Mouse (Mus musculus) testis, postnatal 10 days (tissue): Measurements from ENCODE around the gene Spata31d1b.
"Not testable (repeated sequence)": the region's sequence is repeated elsewhere in the genome, so short reads cannot be mapped to it uniquely, and the experiment has no call there.

Source experiments
- DNase-seq: peaks from one replicate; pipeline ENCODE4 v3.0.0; 2021; ENCODE audit warnings: low spot score

Spata31d1b gene

DNA sequence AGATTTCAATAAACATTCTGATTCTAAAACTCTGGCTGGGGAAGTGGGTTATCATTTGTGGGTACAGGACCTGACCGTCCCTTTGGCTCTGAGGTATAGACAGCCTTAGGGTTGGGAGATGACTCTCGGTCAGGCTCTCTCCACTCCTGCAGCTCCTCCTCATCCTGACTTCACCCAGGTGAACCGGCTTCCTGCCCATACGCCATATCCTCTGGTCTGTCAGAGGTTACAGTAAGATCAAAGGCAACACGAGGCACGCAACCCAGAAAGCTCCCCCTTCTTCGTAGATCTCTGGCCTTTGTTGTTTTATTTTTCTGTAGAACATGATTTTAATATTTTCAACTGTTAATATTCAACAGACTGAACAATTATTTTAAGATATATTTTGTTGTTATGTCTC, 16.3 kb upstream of the Spata31d1b start:
- DNase-seq, result no peak

GRCm38 (mm10) chr13:59699131-59699530, 13.0 kb upstream of the Spata31d1b start:
- DNase-seq, result no peak

GRCm38 (mm10) chr13:59700137-59700536, 11.9 kb upstream of the Spata31d1b start:
- DNase-seq, result not testable (repeated sequence)

DNA sequence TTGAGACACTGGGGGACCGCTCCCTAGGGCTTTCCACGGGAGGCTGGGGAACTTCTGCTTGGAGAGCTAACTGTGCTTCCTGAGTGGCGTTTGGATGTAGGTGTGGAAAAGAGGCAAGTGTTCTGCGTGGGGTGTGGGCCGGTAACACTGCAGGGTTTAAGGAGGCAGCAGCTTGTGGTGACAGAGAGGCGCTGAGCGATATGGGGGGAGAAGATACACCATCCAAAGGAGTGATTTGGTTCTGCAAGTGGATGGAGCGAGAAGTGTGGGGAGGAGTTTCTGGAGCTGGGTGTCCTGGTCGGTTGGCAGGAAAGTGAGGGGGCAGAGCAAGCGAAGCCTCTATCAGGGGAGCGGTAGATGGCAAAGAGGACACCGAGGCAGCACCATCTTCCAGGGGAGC, 8.6 kb upstream of the Spata31d1b start:
- DNase-seq, result no peak

DNA sequence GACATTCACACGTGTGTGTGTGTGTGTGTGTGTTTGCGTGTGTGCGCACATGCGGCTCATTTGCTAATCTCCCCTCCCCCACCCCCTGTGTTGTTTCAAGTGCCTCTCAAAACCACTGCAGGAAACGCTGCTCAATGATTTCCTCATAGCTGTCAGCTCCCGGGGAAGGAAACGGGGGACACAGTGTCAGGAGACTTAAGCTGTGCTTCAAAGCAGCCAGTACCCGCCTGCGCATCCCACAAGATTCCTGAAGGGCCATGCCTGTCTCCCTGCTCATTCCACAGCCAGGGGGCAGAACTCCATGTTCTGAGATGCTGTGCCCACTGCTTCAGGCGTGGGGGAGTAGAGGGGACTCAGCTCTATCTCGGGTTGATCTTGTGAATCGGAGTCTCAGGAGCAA, 7.5 kb upstream of the Spata31d1b start:
- no peak for DNase-seq

DNA sequence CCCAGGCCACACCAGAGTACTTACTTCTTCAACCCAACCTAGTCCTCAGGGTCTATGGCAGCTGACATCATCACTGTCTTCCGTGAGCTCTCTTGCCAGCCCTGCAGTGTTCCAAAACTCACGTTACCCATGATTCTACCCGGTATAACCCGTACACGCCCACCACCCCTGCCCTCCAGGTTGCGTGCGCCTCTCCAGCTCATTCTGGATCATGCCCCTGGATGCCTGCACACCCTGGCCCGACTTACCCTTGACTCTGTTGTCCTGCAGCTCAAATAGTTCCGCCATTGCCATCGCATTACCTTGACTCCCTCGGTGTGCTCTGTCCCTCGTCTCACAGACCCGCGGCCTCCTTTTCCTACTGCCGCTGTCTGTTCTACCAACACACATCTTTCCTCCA, 1.9 kb upstream of the Spata31d1b start, which contains the start of gene Spata31d1a:
TSS of gene Spata31d1a (minus strand) at position 101 of the 400 bp plus-strand sequence.
- no peak for DNase-seq

DNA sequence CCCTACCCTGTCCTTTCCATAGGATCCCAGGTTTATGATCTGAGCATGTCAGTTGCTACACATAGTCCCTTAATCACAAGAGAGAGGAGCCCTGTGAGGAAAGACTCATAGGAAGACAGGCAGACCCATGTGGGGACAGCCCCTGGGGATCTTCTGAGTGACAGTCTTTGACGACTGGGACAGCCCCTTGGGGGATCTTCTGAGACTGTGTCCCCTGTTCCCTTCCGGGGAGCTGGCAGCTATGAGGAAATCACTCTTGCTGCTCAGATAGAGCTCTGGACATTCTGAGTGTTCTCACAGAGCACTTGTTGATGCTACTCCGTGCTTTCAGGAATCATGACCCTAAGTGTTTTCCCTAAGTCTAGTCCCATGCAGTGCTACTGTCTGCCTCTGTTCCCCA, 1.6 kb downstream of the Spata31d1b start:
- no peak for DNase-seq

DNA sequence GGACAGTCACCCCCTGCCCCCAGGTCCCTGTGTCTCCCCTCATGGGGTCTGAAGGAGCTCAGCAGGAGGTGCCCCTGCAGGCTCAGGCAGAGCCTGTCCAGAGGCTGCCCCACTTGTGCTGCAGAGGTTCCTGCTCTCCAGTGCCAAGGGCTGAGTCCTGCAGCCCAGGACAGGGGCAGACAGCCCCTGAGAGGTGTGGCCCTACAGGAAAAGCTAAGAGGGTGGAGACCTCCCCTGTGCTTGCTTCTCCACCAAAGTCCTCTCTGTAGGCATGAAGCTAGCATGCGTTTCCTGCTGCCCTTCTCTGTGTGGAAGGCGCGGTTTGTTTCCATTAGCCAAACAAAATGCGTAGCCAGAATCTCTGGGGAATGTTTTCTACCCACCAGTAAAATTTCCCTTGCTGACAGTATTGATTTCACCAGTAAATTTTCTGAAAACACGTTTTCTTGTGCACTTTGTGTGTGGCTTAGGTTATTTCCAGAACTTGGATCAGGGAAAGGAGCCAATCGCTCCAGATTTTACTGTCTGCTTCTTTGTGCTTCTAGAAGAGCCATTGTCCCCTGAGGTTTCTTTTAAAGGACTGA, 6.9 kb downstream of the Spata31d1b start:
- not testable (repeated sequence) for DNase-seq

DNA sequence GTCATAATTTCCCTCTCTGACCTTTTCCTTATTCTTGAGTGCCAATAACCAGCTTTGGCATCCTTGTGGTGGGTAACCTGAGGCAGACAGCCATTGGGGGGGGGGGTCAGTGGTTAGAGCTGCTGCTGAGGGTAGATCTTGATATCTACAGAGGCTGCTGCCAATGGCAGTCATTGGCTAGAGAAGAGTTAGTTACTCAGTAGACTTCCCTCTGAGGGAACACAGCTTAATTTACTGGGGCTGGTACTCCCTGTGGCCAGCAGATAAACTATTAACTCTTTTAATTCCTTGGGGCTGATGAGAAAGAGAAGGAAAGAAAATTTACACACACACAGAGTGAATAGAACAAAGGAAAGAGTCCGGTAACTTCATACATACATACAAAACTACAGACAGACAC, 7.4 kb downstream of the Spata31d1b start:
- DNase-seq, result no peak

DNA sequence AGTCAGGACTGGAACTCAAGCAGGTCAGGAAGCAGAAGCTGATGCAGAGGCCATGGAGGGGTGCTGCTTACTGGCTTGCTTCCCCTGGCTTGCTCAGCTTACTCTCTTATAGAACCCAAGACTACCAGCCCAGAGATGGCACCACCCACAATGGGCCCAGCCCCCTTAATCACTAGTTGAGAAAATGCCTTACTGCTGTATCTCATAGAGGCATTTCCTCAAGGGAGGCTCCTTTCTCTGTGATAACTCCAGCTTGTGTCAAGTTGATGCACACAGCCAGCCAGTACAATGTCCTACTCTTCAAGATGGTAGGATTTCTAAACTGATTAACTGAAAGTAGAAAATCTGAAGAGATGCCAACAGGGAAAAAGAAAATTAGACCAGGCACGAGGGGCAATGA, 10.0 kb downstream of the Spata31d1b start:
- DNase-seq, result not testable (repeated sequence)

GRCm38 (mm10) chr13:59726139-59726867, 14.2 kb downstream of the Spata31d1b start:
- DNase-seq, result no peak

- peak; percentile 82 for DNase-seq
Observed at GRCm38 (mm10) chr13:59728378-59729093, 16.5 kb downstream of the Spata31d1b start.

- no peak for DNase-seq
Observed at GRCm38 (mm10) chr13:59731652-59732051, 19.6 kb downstream of the Spata31d1b start, which contains the start of gene Spata31d1d. Spata31d1d (minus strand) TSS chr13:59731752.

GRCm38 (mm10) chr13:59733936-59734335, 21.9 kb downstream of the Spata31d1b start:
- DNase-seq, result no peak

GRCm38 (mm10) chr13:59734347-59734746, 22.3 kb downstream of the Spata31d1b start:
- DNase-seq, result peak; percentile 49

DNA sequence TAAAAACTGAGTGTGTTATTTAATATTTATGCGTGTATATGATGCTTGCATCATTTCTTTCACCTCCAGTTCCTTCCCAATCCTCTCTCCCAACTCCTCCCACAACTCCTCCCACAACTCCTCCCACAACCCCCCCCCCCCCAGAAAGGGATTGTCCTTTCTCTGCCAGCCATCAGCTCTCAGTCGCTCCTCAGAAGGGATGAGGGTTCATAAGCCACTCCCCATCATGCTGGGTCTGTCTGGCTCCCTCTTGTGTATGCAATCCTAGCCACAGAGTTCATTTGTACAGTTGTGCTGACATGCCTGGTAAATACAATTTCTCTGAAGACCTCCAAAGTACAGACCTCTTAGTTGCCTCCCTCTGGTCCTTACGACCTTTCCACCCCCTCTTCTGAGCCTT, 23.1 kb downstream of the Spata31d1b start:
- no peak for DNase-seq

GRCm38 (mm10) chr13:59738455-59738854, 26.4 kb downstream of the Spata31d1b start:
- no peak for DNase-seq

DNA sequence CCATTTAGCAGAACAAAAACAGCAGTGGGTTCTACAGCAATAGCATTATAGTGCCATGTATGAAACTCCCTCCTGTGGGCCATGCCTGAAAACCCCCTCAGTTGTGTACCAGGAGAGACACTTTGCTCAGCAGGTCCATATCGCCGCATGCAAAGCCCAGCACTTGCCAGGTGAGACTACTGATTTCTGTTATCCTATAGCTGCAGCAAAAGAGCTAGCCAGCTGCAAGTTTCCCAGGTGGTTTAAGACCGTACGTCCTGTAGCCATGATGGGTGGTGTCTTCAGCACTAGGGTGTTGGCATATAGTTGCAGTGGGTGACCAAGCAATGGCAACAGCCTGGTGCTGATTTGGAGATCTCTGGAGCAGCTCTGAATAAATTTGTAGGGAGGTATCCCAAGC, 27.3 kb downstream of the Spata31d1b start:
- DNase-seq, result no peak

DNA sequence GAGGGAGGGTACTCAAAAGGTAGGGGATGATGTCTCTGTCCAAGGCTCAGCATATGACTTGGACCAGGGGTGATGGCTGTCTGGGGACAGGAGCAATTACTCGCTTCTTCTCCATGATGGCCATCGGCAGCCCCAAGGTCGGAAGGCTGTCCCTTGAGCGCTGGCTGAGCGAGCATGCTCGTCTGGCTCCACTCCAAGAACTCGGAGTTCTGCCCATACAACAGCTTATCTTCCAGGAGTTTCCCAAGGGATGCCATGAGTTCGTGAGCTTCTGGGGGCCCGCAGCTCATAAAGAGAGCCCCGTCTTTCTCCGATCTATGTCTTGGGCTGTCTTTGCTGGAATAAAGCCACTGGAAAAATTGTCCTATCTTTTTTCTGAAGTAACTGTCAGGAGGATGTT, 29.0 kb downstream of the Spata31d1b start:
- DNase-seq, result peak; percentile 80

DNA sequence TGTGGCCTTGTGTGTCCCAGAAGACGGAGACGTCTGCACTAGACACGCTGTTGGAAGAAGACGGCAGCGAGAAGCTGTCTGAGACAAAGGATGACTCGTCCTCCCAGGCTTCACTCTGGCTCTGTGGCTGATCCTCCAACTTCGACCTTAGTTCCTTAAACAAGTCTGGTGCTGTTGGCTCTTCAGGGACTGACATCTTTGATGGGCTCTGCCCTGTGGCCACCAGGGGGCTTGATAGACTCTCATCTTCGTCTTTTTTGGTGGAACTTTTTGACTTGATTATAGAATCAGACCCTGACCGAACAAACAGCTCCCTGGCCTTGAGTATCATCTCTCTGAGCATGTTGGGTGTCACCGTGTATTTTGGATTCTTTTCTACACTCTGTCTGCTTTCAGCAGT, 29.6 kb downstream of the Spata31d1b start:
- DNase-seq, result no peak

- DNase-seq, result no peak
Observed at GRCm38 (mm10) chr13:59745462-59745861, 33.4 kb downstream of the Spata31d1b start.

GRCm38 (mm10) chr13:59746164-59746563, 34.1 kb downstream of the Spata31d1b start:
- DNase-seq, result peak; percentile 60

DNA sequence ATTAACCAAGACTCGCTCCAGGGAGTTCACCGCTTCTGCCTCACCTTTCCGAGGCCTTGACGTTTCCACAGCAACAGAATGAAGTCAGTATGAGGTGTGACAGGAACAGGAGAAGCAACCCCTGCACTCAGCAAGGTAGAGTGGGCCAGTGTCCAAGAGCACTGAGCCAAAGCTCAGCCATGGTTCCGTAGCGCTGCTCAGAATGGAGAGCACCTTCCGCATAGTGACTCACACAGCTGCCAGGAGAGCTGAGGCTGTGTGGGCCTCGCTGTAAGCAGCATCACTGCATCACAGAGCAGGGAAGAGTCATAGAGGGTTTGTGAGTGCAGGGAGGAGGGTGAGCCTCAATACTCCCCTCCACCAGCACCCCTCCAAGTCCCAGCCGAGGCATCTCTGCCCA, 34.6 kb downstream of the Spata31d1b start, which contains the start of gene 1700014D04Rik:
TSS of gene 1700014D04Rik (minus strand) at position 42 of the 400 bp plus-strand sequence.
- no peak for DNase-seq
